Mouse (Mus musculus) liver, postnatal 0 days (tissue): Measurements from ENCODE around the gene Rpl7l1.

ENCODE experiments used
- CTCF ChIP-seq: sonication (generic); IDR thresholded peaks from 2 replicates; pipeline ENCODE4 v1.5.1; 2016; ENCODE audit warnings: antibody characterized with exemption, low read depth
- EP300 ChIP-seq: IDR thresholded peaks from 2 replicates; pipeline ENCODE4 v1.6.1; 2016; ENCODE audit warnings: antibody characterized with exemption, low read depth, mild to moderate bottlenecking

- TF ChIP-seq CTCF (no peak), EP300 (no peak)
Observed at GRCm38 (mm10) chr17:46770546-46770945, 11.9 kb downstream of the Rpl7l1 start.
